Mouse (Mus musculus) C3H10T1/2 (cell line): ENCODE results near the gene Gabra4. TPM values are rescaled to one million over a fixed set of nuclear protein-coding genes. Genes with fewer than 3 reads are reported as not detected.

Experiments used
- polyA plus RNA-seq, 2 experiments: library from polyadenylated mRNA; unstranded; fragments of >200 nt; fragmentation: generic; extraction: Trizol; gene quantifications; one replicate each; pipeline ENCODE4 v1.2.1; 2012; ENCODE audit warnings: missing spikeins in 2 of 2

The Gabra4 gene
- polyA plus RNA-seq: not detected

GRCm38 (mm10) chr5:71658115-71658497 lies at the start of gene Gabra4:
Gene Gabra4, minus strand, starts transcription at chr5:71658308.

DNA sequence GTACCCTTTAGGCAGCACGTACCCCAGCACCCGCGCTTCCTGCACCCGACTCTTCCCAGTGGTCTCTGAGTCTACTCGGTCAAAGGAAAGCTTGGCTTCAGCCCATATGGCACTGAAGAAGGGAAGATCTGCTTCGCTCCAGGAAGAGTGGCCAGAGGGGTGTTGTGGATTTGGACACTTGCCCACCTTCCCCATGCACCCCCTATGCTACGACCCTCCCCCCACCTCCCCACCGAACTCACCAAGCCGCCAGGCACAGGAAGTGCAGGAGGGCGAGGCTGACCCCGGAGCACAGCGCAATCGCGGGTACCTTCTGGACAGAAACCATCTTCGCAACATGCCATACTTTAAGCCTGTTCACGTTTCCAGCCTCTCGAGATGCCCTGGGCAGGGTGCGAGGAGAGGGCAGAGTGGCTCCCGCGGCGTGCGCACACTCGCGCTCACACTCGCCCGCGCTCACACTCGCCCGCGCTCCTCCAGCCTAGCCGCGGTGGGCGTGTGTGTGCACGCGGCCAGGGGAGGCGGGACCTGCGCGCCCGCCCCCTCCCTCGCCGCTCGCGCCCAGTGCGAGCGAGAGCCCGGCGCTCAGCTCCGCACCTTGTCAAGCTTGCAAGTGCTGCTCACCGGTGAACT lies 510 bp downstream of the Gabra4 start, which contains the start of gene Gabrb1:
Gene Gabrb1 (plus strand): TSS at position 632 of the 633 bp plus-strand sequence.

GRCm38 (mm10) chr5:71548079-71548478 lies 110.0 kb downstream of the Gabra4 start, which contains the start of gene Cox7b2:
Gene Cox7b2, minus strand, starts transcription at chr5:71548205.

Other genes with a start within 250 kb of the Gabra4 start
- under 1 TPM in 1 of 2 experiments, not detected in 1; 0.39 TPM for gene Cox7b2, start 110.1 kb downstream of the Gabra4 start, polyA plus RNA-seq
- under 1 TPM; under 0.01 to 0.02 TPM for gene Gabrb1, start 195 bp downstream of the Gabra4 start, polyA plus RNA-seq